Mouse (Mus musculus) bone marrow macrophage, adult 2 months (primary cell): ENCODE results near the gene S100a4.

Experiments used
- CTCF ChIP-seq: IDR thresholded peaks from 2 replicates; pipeline ENCODE4 v1.5.1; 2012; ENCODE audit warnings: low read depth, mild to moderate bottlenecking, low read length, moderate library complexity
- POLR2A ChIP-seq: IDR thresholded peaks from 2 replicates; pipeline ENCODE4 v1.6.1; 2012; ENCODE audit warnings: mild to moderate bottlenecking, low read depth, low read length, borderline replicate concordance

DNA sequence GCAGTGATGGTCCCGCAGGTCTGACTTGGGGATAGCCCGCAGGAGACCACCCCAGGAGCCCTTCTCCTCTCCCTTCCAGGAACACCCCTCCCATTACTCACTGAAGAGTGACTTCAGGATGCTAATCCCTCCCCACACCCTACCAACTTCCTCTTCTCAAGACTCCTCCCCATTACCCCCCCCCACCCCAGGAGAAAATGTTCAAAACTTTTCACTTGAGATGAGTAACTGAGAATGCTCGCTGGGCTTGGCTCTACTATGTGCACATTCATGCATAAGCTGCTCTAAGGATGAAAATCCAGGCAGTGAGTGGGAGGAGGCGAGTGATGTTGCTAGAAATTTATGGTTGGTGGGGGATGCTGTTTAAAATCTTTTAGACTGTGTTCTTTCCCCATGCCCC lies 8.5 kb downstream of the S100a4 start:
- TF ChIP-seq CTCF (no peak), POLR2A (no peak)
